Mouse (Mus musculus) 416B (cell line): ENCODE data around the gene Slc22a13.
"Not testable (repeated sequence)": the region's sequence is repeated elsewhere in the genome, so short reads cannot be mapped to it uniquely, and the experiment has no call there.

ENCODE experiments used
- DNase-seq: peaks from one replicate; pipeline ENCODE4 v3.0.0; 2011; ENCODE audit warnings: low read depth

The Slc22a13 gene

DNA sequence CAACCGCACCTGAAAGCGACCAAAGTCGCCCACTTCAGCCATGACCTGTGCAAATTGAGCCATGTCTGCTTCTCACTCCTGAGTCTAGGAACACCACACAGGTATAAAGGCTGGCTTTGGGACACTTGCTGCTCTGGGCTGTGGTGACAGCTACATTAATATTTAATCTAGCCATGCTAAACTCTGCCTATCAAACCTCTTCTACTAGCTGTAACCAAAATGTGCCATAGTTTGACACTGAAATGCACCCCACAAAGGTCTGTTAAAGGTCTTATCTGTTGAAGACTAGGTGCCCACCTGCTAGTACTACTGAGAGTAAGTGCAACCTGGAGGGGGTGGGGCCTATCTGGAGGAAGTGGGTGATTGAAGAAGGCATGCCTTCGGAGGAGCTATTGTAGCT lies at the start of gene Slc22a13:
Gene Slc22a13, minus strand, starts transcription at position 101 of the 400 bp plus-strand sequence.
- no peak for DNase-seq

DNA sequence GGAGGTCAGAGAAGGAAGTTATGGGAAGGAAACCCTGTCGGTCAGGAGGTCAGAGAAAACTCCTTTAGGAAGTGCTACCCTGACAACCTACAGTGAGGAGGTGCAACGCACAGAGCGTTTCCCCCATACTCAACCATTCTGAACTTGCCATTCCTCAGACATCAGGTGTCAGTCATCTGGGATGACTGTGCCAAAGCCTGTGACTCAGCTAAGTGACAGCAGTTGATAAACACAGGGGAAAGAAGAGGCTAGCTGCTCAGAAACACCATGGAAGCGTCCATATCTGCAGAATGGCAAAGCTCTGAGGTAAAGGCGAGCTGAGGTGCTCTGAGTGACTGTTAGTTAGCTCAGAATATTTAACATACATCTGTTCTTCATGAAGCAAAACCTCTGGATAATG lies 49.2 kb upstream of the Slc22a13 start:
- no peak for DNase-seq

DNA sequence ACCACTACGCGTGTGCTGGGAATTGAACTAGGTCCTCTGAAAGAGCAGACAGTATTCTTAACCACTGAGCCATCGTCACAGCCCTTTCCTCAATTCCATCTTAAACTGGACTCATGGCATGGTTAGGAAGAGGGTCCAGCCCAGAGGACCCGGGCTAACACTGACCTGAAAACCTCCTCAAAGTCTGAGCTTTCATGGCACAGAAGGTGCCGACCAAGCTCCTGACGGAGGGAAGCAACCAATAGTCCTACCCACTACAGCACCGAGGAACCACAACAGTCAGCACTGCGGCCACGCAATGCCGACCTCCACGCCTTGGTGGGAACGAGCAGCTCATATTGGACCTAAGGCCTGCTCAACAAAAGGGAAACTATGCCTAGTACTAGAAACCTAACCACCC lies 47.3 kb upstream of the Slc22a13 start:
- DNase-seq: no peak

DNA sequence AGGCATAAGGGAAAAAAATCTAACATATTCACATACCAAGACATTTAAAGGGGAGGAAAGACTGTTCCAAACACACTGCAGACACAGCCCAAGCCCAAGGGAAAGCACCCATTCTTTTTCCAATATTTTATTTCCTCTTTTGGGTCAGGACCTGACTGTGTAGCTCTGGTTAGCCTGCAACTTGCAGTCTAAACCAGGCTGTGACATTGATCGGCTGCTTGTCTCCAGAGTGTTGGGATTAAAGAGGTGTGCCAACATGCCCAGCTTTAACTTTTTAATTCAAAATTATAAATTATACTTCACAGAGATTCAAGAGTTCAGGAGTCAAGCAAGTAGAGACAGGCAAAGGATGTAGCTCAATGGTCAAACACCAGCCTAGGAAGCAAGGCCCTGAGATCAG lies 46.2 kb upstream of the Slc22a13 start:
- no peak for DNase-seq

DNA sequence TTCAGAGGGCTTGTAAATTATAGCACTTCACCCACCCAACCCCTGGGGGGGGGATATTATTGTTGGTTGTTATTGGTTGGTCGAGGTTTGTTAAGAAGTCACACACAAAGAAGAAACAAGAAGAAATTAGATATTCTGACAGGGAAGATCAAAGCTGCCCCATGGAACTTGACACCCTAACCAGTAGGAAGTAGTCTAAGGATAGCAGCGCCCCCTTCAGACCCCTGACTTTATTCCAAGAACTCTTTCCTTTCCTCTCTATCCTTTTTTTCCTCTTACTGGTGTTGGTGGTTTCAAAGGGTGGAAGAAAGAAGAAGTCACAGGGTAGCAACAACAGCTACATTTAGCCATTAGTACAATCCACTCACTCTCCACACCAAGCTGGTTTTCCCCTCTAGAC lies 45.3 kb upstream of the Slc22a13 start:
- no peak for DNase-seq

DNA sequence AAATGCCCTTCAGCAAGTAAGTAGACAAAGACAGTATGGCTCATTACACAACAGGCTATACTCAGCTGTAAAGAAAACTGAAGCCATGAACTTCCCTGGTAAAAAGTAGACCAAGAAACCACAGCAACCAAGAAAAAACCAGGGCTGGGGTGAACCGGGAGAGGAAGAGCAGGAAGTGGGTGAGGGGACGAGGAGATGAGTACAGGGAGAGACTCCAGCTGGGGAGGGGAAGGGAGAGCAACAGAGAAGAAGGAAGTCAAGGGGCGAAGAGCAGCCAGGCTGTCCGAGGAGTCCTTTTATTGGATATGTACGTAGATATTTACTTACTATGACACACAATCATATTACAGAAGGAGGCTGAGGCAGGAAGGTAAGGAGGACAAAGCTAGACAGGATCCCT lies 39.1 kb upstream of the Slc22a13 start:
- DNase-seq: peak; percentile 61

DNA sequence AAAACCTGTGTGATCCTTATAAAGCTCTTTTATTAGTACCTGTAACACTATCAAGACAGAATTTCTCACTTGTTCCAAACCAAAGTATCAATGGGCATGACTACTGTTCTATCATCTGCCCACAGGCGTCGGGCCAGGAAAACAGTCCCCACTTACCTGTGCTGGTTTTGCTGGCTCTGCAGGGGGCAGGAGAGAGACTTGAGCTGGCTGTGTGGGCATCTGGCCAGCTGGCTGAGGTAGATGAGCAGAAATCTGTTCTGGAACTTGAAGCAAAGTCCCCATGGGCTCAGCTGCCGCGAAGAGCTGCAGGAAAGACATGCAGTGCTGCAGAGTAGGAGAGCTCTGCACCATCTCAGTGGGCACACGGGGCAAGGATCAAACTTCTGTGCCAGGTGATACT lies 37.9 kb upstream of the Slc22a13 start:
- no peak for DNase-seq

DNA sequence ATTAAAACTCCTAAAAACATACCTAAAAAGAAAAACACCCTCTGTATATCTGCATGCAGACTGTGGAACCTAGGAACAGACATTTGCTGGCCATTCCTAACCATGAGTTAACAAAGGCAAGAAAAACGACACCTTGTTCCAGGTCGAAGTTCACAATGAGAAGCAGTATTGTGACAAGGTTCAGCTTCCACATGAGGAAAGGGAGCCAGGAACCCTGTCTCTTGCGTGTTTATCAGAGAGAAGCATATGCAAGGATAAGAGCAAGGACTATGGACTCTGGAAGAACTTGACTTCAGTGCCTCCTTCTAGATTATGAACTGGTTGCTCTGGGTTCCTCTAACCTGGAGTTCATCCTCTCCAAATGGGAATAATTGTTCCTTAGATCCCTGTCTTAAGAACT lies 35.1 kb upstream of the Slc22a13 start:
- DNase-seq: no peak

DNA sequence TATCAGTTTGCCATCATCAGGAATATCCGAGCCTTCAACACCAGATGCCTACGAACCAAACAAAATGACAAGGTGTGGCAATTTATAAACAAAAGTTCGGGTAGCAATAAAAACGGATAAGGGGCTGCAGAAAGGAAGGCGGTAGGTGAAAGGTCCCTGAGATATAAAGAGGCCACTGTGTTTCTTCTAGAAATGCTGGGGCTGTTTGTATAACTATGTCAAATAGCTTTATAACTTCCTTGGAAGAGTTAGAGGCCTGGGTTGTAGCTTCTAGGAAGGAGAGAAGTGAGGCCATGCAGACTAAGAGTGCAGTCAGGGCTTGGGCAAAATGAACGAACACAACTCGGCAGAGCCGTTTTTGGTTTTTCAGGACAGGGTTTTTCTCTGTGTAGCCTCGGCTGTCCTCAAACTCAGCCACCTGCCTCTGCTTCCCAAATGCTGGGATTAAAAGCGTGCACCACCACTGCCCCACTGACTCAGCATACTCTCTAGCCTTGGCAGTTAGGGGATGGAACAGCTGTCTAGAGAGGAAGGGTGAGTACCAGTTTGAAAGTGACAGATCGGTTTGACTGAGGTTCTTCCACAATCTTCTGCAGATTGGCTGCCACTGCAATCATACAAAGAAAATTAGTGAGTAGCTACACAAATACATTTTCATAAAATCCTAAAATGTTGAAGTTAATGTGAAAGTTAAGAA lies 32.4 kb upstream of the Slc22a13 start:
- DNase-seq: no peak

DNA sequence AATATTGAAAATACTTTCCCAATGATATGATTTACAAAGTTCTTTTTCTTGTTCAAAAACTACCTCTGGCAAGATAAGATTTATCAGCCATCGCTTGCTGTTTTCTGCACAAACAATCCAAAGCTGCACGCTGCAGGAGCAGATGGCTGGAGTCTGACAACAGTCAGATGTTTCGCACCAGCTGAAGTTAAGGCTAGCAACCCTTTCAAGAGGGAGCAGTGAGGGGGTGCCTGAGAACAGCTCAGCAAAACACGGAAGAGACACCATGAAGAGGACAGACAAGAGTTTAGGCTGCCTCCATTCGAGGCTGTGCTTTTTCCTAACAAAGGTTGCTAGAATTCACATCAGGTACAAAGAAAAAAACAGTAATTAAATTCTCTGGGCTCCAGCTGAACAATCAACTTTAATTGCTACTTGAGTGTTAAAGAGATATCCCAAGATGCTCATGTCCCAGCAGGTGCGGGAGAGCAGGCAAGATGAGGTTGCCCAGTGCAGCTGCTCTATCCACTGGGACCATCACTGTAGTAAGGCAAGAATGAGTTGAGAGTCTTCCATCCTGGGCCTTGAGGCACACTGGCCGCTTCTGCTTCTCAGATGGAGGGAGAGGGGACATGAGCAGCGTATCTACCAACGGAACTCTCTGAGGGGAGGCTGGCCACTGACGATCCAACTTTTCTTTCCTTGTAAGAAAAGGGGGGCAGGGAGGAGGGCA lies 31.5 kb upstream of the Slc22a13 start:
- no peak for DNase-seq

DNA sequence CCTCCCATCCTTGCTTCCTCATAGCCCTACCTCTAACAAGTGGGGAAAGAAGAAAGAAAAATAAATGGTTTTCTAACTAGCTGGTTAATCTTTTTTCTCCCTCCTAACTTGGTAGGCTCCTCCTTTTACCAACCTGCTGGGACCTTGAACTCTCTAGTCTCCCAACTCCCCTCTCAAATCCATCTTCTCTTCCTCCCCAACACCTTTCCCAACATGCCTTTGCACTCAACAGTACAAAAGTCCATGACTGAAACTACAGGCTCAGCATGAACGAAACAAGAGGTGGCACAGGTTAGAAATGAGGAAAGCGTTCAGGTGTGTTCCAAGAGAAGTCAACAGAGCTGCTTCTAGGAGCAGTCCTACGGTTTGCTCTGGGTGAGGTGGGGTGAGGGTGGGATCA lies 30.4 kb upstream of the Slc22a13 start:
- DNase-seq: no peak

DNA sequence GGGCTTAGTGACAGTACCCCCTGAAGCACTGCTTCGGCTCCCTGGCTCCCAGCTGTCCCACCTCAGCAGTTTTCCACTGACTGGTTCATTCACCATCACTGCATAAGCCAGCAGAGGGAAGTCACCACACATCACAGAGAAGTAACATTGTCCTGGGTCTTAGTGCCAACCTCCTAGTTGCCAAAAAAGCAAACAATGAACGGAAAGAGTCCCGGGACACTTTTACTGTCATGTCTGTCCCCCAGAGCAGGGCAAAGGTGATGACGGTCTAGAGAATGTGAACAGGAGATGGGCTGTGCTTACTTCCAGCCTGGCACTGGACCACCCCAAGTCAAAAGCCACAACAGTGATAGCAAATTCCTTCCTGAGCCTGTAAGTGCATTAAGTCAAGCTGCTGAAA lies 29.9 kb upstream of the Slc22a13 start:
- no peak for DNase-seq

DNA sequence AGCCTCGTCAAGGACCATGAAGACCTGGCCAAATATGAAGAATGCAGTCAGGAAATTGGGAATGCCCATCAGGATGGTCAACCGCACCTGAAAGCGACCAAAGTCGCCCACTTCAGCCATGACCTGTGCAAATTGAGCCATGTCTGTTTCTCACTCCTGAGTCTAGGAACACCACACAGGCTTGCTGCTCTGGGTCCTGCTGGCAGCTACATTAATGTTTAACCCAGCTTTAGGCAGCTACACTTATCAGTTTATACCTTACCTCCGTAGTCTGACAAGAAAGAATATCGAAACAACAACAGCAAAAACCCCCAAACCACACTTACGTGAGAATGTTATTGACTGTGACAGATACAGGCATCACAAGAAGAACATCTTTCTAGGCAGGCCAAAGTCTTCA lies 22.7 kb upstream of the Slc22a13 start:
- DNase-seq: no peak

DNA sequence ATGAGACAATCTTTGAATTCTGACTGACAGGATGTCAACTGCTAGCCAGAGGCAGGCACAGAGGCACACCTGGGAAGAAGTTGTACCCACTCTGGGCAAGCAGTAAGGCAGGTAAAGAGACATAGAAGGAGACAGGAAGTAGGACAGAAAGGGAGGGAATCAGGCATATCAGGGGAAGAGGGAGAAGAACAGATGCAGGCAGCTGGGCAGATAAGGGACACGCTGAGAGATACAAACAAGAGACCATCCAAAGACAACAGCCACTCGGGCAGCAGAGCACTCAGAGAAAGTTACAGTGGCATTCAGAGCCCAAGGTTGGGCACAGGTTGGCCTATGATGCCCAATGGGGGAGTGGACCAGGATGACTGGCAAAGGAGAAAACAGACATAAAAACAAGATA lies 21.9 kb upstream of the Slc22a13 start:
- no peak for DNase-seq

DNA sequence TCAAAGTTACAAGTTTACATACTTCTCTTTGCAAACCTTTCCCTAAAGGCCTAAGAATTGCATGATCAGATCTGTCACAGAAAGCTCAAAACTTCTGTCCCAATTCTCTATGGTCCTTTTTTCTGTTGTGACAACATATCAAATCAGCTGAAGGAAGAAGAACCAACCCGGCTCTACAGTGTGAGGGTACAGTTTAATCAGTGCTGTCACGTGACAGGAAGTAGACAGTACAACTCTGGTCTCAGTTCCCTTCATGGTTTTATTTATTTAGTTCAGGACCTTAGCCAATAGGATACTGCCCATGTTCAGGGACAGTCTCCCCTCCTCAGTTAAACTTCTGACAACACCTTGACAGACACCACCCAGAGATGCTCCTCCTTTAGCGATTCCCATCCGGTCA lies 11.4 kb upstream of the Slc22a13 start:
- DNase-seq: no peak

DNA sequence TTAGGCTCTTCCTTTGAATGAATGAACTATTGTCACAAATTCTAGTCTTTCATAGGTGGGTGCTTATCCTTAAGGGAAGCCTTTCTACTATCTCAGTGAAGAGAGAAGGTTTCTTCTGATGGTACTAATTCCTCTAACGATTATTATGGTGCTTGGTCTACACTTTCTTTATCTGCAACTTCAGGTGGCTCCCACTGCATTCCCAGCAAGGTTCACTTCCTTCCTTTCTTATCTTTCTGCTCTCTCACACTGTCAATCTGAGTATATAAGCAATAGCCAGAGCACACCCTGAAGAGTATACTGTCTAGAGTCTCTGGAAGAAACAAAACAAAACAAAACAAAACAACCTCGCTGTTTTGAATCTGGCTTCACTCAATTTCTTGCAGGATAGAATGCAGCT lies 10.8 kb upstream of the Slc22a13 start:
- DNase-seq: no peak

DNA sequence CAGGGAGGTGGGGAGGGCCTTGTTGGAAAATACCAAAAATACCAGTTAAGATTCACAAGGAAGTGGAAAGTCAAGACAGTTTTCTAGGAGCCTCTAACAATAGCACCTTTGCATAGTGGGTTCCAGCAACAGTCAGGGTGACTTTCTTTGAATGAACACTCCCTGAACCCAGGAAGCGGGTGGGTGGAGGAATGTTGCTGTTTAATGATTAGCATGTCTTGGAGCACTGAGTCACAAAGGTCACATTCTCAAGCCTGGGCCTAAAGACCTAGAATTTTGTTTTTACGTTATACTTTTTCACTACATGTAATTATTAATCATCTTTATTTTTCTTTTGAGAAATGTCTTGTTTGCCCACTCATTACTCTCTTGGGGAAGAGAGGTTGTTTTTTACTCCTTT lies 6.4 kb upstream of the Slc22a13 start:
- not testable (repeated sequence) for DNase-seq

DNA sequence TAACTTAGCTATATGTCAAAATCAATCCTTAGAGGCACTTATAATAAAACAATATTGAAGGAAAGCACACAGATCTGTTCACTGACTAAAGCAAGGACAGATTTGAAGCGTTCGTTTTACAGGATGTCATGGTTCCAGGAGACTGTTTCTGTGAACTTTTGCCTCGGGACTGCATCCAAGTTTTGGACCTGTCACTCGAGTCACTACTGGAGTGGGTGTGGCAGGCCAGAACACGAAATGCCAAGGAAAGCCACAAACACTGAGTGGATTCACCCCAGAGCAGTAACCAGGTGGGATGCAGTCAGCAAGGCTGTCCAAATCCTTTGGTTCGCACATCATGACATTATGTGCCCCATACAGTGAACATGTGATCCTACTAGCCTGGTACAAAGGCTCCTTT lies 5.7 kb upstream of the Slc22a13 start:
- DNase-seq: no peak

DNA sequence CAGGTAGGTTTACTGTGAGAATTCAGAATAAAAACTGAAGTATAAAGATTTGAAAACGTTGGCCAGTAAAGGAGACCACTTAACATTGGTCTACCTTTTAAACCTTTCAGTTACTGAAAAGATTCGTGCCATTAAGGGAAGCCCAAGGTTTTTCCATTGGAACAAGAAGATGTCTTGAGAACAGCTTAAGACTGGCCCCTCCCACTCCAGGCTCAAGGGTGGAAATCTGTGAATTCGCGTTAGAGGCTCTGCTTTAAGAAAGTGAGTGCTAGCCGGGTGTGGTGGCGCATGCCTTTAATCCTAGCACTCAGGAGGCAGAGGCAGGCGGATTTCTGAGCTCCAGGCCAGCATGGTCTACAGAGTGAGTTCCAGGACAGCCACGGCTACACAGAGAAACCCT lies 4.1 kb upstream of the Slc22a13 start:
- no peak for DNase-seq

DNA sequence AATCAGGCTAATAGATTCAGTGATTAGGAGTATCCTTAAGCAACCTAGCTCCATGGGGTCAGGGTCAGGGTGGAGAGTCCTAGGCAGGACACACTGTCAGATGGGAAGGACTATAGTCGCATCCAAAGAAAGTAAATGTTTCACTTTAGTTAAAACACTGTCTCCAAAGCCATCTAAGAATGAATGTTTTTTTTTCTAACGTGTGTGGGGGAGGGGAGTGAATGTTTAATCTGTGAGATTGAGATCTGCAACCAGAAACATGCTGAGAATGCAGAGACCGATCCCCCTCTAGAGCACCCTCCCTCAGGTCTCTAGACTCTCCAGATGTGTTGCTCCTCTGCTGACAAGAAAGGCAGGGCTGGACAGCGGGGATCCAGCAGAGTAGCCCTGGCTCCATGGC lies 1.8 kb downstream of the Slc22a13 start:
- no peak for DNase-seq

DNA sequence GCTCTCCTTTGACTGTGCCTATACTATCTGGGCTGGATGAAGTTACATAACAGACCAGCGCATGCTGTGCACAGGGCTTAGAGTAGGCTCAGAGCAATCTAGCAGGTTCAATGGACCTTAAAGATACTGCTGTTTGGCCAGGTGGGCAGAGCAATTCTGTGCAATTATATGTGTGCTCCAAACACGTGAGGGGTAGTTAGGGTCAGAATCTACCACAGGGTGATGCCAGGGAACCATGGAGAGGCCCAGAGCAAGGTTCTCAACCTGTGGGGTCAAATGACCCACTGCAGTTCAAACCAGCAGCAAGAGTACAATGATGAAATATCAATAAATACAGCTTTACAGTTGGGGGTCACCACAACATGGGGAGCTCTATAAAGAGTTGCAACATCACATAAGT lies 2.2 kb downstream of the Slc22a13 start:
- no peak for DNase-seq

DNA sequence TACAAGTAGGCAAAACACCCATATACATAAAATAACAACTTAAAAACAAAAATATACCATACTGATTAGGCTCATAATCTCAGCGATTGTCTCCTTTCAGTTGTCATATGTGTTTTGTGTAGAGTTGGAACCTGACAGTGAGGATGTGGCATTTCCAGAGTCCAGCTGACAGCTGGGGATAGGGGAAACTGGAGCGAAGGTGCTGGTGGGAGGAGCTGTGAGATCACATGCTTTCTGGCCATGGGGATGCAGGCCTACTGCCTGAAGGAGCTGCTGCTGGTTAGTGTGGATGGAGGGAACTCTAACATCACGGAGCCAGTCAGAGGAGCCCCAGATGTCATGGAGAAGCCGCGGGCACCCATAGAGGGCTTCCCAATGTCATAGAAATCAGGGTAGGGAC lies 3.1 kb downstream of the Slc22a13 start:
- DNase-seq: no peak

DNA sequence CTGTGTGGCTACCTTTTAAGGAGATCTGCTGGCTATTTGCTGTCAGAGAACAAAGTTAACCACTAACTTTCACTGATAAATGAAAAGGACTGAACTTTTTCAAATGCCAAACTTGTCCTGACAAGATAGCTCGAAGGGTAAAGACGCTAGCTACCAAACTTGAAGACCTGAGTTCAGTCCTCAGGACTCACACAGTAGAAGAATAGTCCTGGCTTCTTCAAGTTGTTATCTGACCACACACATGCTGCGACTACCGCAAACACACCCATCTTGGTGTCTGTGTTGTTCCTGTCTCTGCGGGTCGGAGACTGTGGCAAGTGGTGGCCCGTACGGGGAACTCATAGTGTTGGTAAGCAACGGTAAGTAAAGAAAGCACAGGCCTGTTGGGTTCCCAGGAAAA lies 5.3 kb downstream of the Slc22a13 start:
- DNase-seq: no peak

DNA sequence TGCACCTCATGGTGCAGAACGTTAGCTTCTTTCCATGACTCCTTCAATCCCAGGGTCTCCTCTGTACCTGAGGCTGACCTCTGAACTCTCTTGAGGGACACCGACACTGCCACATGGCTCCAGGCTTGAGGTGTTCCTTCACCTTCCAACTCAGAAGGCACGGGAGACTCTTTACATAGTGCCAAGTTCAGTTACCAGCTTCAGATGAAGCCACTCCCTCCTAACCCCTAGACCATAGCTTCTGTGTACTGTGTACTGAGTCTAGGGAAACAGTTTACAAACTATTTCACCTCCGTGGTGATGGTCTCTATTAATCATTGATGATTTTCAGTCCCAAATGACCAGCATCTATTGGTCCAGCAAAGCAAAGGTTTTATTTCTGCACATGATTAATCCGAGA lies 7.2 kb downstream of the Slc22a13 start:
- no peak for DNase-seq
